Mouse (Mus musculus) forebrain, embryonic 15.5 days (tissue): ENCODE measurements around the gene Abca4. TPM values are rescaled to one million over a fixed set of nuclear protein-coding genes. Genes with fewer than 3 reads are reported as not detected.

ENCODE experiments used
- ATAC-seq: fragments of 200-750 bp; cut with Nextera tagmentation; replicated peaks from 2 replicates; pipeline ENCODE4 v1.8.0; 2017; ENCODE audit warnings: mild to moderate bottlenecking, moderate TSS enrichment, moderate library complexity
- H3K27ac ChIP-seq: fragments of 300-500 bp; sonication (generic); replicated peaks from 2 replicates; pipeline ENCODE4 v1.5.1; 2015; ENCODE audit warnings: mild to moderate bottlenecking, inconsistent platforms
- H3K27me3 ChIP-seq: fragments of 300-500 bp; sonication (generic); 2 replicates; pipeline ENCODE4 v1.6.1; 2015; ENCODE audit warnings: inconsistent platforms
- H3K36me3 ChIP-seq: fragments of 300-500 bp; sonication (generic); 2 replicates; pipeline ENCODE4 v1.6.1; 2015; ENCODE audit warnings: mild to moderate bottlenecking, inconsistent platforms
- H3K4me1 ChIP-seq: fragments of 300-500 bp; sonication (generic); 2 replicates; pipeline ENCODE4 v1.6.1; 2015; ENCODE audit warnings: inconsistent platforms
- H3K4me2 ChIP-seq: fragments of 300-500 bp; sonication (generic); replicated peaks from 2 replicates; pipeline ENCODE4 v1.6.1; 2015; ENCODE audit warnings: mild to moderate bottlenecking, inconsistent platforms
- H3K4me3 ChIP-seq: fragments of 300-500 bp; sonication (generic); 2 replicates; pipeline ENCODE4 v1.5.1; 2015; ENCODE audit warnings: mild to moderate bottlenecking, inconsistent platforms
- H3K9ac ChIP-seq: fragments of 300-500 bp; sonication (generic); replicated peaks from 2 replicates; pipeline ENCODE4 v1.6.1; 2015; ENCODE audit warnings: mild to moderate bottlenecking, inconsistent platforms
- H3K9me3 ChIP-seq: fragments of 300-500 bp; sonication (generic); 2 replicates; pipeline ENCODE4 v1.6.1; 2016; ENCODE audit warnings: inconsistent platforms
- WGBS: fragments of 180-500 bp; shearing (Covaris S2); methylation state at CpG from one replicate; pipeline ENCODE4 v1.1.7; 2015; ENCODE audit warnings: mixed read lengths; 5-methylcytosine and 5-hydroxymethylcytosine counted together
- polyA plus RNA-seq: library from polyadenylated mRNA; unstranded; fragments of >200 nt; fragmentation: Nextera tagmentation; extraction: Ambion mirVana; gene quantifications from 2 replicates; pipeline ENCODE4 v1.2.1, GENCODE M21; 2015

Gene Abca4
- polyA plus RNA-seq, 1 experiment from 2014 or later: 1.4 TPM

DNA sequence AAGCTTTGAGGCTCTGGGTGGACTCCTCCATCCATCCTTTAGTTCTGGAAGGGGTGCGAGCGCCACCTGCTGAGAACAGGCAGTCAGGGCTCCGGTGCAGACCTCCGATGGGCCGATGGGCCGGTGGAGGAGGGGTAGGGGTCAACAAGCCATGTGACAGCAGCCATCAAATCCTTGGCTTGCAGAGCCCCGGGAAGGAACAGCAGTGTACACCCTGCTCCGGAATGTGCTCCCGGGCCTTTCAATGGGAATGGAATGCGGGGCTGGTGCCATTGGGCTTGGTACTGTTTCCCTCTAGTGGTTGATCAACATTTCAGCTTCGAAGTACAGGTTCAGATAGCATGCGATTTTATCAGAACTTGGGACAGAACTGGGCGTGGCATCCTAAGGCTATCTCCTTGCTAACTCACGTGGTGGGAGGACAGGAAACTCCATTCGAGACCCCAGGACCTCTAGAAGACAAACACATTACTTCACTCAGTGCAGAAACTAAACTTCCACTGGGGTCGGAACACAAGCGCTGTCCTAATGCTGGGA is 78.0 kb downstream of the Abca4 start:
- Histone ChIP-seq H3K4me3 (peak overlapping the region; percentile 40), H3K27ac (no peak overlapping the region), H3K4me2 (peak overlapping the region; percentile 72), H3K4me1 (peaks cover 7% of the 10 kb centered on the region), H3K27me3 (no peaks in the 10 kb centered on the region), H3K36me3 (no peaks in the 10 kb centered on the region), H3K9me3 (no peaks in the 10 kb centered on the region), H3K9ac (peak overlapping the region; percentile 48; the same call in 1 of the 2 replicates)
- ATAC-seq: peak; percentile 90
- WGBS: 15% methylated on average over 17 of the region's 17 CpGs

DNA sequence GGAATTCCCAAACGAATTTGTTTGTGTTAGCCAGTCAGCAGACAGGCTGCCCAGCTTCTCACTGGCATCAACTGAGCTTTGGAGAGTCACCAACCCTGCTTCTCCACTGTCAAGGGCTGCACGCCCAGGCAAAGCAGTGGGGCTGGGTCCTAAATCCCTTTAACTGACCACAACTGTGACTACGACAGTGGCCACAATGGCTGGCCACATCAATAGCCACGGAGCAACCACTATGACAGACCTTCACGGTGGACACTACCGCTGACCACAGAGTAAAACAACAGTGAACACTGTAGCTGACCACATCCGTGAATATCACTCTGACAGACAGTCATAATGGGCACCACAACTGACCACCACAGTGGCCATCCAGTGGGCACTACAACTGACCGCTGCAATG is 78.6 kb downstream of the Abca4 start:
- Histone ChIP-seq H3K36me3 (no peaks in the 10 kb centered on the region), H3K4me3 (no peak overlapping the region), H3K4me2 (no peak overlapping the region), H3K9ac (no peak overlapping the region), H3K9me3 (no peaks in the 10 kb centered on the region), H3K27me3 (no peaks in the 10 kb centered on the region), H3K27ac (no peak overlapping the region), H3K4me1 (peaks cover 7% of the 10 kb centered on the region)
- WGBS: 86% methylated on average over 8 of the region's 8 CpGs
- ATAC-seq: no peak

DNA sequence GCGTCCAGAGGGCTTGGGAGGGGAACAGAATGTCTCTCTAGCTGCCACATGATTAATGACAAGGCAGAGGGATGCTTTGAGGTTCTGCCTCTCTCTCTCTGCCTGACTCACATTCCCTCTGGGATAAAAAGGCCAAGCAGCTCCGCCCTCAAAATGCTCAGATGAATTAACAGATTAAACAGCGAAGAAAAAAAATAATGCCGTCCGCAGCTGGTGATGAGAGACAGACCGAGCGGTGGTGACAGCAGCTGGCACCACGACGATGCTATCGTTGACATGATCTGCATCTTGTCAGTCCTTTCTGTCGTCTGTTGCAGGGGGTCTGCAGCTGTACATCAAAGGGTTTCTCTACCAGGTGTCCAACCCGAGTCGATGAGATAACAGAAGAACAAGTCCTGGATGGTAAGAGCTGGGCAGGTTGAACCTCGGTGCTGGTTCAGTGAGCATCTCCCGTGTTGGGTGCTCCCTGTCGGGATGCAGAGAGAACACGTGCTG is 84.8 kb downstream of the Abca4 start:
- Histone ChIP-seq H3K27me3 (no peaks in the 10 kb centered on the region), H3K27ac (no peak overlapping the region), H3K4me2 (0 out of 2 replicates have a peak overlapping the region, but pooled peaks have one; percentile 6), H3K36me3 (no peaks in the 10 kb centered on the region), H3K4me3 (no peak overlapping the region), H3K9ac (no peak overlapping the region), H3K9me3 (no peaks in the 10 kb centered on the region), H3K4me1 (no peaks in the 10 kb centered on the region)
- 42% methylated on average over 17 of the region's 17 CpGs for WGBS
- peak; percentile 57; the same call in 1 of the 2 replicates for ATAC-seq

DNA sequence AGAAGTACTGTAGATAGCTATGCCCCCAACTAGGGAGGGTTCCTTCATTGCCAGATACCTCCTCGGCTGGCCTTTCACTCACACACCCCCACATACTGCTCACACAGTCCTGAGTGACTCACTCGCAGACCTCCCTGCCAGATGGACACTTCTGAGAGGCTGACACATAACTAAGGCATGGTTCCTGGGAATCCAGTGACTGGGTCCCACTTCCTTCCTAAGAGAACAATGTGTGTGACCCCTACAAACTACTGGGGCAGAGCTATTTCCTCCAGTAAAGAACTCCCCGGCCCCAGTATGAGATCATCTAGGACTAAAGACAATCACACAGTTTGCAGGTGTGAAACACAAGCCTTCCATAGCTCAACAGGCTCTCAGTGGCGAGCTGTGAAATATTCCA is 86.5 kb downstream of the Abca4 start:
- Histone ChIP-seq H3K4me2 (no peak overlapping the region), H3K4me1 (no peaks in the 10 kb centered on the region), H3K27ac (no peak overlapping the region), H3K4me3 (no peak overlapping the region), H3K36me3 (no peaks in the 10 kb centered on the region), H3K27me3 (no peaks in the 10 kb centered on the region), H3K9ac (no peak overlapping the region), H3K9me3 (no peaks in the 10 kb centered on the region)
- WGBS: 61% methylated on average over 4 of the region's 4 CpGs
- no peak for ATAC-seq

DNA sequence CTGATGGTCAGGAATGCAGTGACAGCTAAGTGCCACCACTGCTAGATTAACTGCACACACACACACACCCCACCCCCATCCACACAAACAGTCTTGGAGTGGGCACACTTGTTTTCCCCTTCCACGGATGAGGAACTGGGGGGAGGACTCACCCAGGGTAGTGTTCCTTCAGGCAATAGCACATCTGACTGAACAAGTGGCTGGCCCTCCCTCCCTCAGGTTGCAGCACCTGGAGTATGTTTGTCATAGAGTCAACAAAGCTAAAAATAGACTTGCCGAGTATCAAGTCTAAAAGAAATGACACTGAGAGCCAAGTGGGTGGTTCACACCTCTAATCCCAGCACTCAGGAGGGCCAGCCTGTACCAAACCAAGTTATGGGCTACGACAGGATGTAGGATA is 87.4 kb downstream of the Abca4 start:
- Histone ChIP-seq H3K27me3 (no peaks in the 10 kb centered on the region), H3K9me3 (no peaks in the 10 kb centered on the region), H3K4me3 (no peak overlapping the region), H3K4me2 (no peak overlapping the region), H3K27ac (no peak overlapping the region), H3K36me3 (no peaks in the 10 kb centered on the region), H3K9ac (no peak overlapping the region), H3K4me1 (no peaks in the 10 kb centered on the region)
- WGBS: 52% methylated on average over 3 of the region's 3 CpGs
- ATAC-seq: no peak

DNA sequence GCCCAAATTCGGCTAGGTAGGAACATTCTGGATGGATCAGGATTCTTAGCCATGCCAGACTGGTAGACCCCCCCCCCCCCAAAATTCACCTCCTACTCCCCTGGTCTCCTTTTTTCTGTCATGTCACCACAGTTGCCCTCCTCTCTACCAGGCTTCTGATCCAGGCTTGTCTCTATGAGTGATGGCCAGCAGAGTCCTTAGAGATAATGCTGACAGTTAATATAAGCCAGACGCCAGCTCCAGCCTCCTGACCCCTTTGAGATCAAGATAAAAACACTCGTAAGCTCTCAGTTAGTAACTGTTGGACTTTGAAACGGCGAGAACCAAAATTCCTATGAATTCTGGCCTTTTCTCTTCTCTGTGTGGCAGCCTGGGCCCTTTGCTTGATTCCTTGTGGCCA is 89.0 kb downstream of the Abca4 start:
- Histone ChIP-seq H3K9me3 (no peaks in the 10 kb centered on the region), H3K27ac (no peak overlapping the region), H3K4me2 (no peak overlapping the region), H3K27me3 (no peaks in the 10 kb centered on the region), H3K4me1 (no peaks in the 10 kb centered on the region), H3K36me3 (no peaks in the 10 kb centered on the region), H3K9ac (no peak overlapping the region), H3K4me3 (no peak overlapping the region)
- WGBS: 83% methylated on average over 5 of the region's 5 CpGs
- no peak for ATAC-seq

DNA sequence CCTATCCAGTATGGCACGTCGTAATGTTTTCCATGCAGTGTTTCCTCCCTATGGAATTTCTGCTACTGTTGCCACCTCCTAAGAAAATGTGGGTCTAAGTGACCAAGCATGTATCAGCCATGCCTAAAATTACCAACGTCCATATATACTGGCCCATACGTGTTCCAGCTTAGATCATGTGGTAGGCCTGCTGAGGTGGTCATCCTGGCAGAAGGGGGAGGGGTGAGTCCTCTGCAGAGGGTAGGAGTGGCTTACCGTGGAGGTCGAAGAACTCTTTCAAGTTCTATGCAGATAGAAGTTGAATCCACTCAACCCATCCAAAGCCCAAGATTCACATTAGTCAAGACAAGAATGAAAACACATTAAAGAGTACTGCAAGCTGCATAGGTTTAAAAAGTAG is 89.6 kb downstream of the Abca4 start:
- H3K4me1 ChIP-seq: no peaks in the 10 kb centered on the region
- WGBS: 89% methylated on average over 6 of the region's 6 CpGs
- no peaks in the 10 kb centered on the region for H3K27me3 ChIP-seq
- H3K4me2 ChIP-seq: no peak overlapping the region
- H3K9ac ChIP-seq: no peak overlapping the region
- no peak overlapping the region for H3K27ac ChIP-seq
- H3K4me3 ChIP-seq: no peak overlapping the region
- ATAC-seq: no peak
- no peaks in the 10 kb centered on the region for H3K9me3 ChIP-seq
- no peaks in the 10 kb centered on the region for H3K36me3 ChIP-seq

DNA sequence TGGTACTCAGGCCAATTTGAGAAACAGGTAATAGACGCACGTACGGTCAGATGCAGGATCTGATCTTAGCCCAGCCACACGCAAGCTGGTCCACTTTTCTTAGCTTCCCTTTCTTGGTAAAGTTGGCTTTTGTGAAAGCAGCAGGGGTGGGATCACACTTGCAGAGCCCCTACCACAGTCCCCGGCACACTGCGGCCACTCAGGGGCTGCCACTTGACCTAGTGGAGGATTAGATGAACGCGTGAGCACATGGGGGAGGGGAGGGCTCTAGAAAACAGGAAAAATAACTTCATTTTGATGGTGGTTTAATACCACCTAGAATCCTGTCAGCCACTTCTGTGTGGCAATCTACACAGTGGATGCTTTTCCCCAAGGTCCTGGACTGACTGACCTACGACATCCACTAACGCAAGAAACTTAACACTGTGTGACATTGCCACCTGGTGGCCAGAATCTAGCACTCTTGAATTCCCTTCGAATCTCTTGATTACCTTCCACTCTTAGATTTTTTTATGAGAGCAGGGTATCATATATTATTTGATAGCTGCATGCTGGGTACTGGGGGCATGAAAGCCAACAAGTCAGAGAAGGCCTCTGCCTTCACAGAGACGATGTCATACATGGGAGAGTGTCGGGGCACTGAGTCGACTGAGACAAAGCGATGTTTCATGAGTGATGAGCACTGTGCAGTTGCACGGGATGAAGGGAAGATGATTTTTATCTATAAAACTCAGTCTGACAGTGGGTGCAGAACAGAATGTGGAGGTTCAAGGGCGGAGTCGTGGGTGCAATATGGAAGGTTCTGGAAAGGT is 96.6 kb downstream of the Abca4 start:
- H3K4me1 ChIP-seq: no peaks in the 10 kb centered on the region
- no peak overlapping the region for H3K4me2 ChIP-seq
- H3K9ac ChIP-seq: no peak overlapping the region
- 68% methylated on average over 18 of the region's 18 CpGs for WGBS
- ATAC-seq: peak; percentile 46; the same call in 1 of the 2 replicates
- no peak overlapping the region for H3K4me3 ChIP-seq
- no peaks in the 10 kb centered on the region for H3K9me3 ChIP-seq
- no peaks in the 10 kb centered on the region for H3K36me3 ChIP-seq
- H3K27ac ChIP-seq: no peak overlapping the region
- no peaks in the 10 kb centered on the region for H3K27me3 ChIP-seq

DNA sequence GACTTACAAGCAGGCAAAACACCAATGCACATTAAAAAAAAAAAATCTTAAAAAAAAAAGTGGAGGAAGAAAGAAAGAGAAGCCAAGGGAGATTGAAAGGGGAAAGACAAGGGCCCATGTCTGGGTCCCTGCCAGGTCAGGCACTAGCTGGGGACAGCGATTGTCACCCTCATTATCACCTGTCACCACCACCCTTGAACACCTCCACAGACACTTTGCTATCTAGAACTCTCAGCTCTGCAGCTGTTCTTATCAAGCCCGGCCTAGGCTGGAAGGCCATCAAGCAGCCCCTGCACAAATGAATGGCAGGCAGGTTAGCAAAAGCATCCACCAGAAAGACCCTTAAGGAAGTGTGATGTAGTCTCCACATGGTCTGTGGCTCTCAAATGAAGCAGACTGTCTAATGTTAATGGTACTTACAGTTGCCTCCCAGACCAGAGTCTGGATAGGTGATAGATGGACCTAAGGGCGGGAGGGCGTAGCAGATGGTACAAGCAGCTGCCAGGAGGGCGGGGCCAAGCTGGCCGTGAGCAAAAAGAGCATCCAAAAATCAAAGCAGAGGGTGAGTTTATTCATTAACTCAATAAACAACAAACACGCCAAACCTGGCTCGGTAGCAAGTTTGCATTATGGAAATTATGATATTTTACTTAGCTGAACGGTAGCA is 98.1 kb downstream of the Abca4 start:
- no peak for ATAC-seq
- Histone ChIP-seq H3K36me3 (no peaks in the 10 kb centered on the region), H3K4me3 (no peak overlapping the region), H3K9ac (no peak overlapping the region), H3K4me1 (no peaks in the 10 kb centered on the region), H3K4me2 (no peak overlapping the region), H3K27ac (no peak overlapping the region), H3K27me3 (no peaks in the 10 kb centered on the region), H3K9me3 (no peaks in the 10 kb centered on the region)
- WGBS: 75% methylated on average over 9 of the region's 9 CpGs

DNA sequence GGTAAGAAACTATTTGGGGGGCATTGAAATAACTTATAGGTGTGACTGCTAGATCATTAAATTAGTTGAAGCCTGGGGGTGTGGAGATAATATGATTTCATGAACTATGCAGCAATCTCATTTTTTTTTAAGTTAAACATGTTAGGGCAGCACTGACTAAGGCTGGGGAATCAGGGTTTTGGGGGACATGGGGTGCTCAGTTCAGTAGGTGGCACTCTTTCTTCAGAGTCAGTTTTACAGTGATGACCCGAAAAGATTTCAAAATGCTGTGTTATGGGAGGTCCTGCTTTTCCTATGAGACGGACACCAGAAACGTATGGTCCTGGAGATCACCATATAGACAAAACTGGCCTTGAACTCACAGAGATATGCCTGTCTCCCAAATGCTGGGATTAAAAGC is 99.2 kb downstream of the Abca4 start:
- 85% methylated on average over 3 of the region's 3 CpGs for WGBS
- no peaks in the 10 kb centered on the region for H3K4me1 ChIP-seq
- no peak overlapping the region for H3K4me2 ChIP-seq
- H3K9ac ChIP-seq: no peak overlapping the region
- H3K36me3 ChIP-seq: no peaks in the 10 kb centered on the region
- ATAC-seq: no peak
- no peak overlapping the region for H3K27ac ChIP-seq
- H3K27me3 ChIP-seq: no peaks in the 10 kb centered on the region
- H3K9me3 ChIP-seq: no peaks in the 10 kb centered on the region
- no peak overlapping the region for H3K4me3 ChIP-seq

DNA sequence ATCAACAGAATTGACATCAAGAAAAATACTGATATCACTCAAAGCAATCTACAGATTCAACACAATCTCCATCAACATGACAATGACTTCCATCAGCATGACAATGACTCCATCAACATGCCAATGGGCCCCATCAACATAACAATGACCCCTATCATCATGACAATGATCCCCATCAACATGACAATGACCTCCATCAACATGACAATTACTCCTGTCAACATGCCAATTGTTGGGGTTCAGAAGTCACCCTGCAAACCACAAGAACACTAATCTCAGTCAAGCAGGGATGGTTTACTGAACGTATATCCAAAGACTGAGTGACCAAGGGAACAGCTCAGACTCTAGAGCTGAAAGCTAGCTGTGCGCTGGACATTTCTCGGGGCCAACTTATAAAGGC is 101.2 kb downstream of the Abca4 start:
- WGBS: 75% methylated on average over 3 of the region's 3 CpGs
- no peaks in the 10 kb centered on the region for H3K36me3 ChIP-seq
- no peak overlapping the region for H3K4me2 ChIP-seq
- no peaks in the 10 kb centered on the region for H3K27me3 ChIP-seq
- H3K27ac ChIP-seq: no peak overlapping the region
- no peaks in the 10 kb centered on the region for H3K9me3 ChIP-seq
- H3K4me3 ChIP-seq: no peak overlapping the region
- ATAC-seq: no peak
- no peaks in the 10 kb centered on the region for H3K4me1 ChIP-seq
- H3K9ac ChIP-seq: no peak overlapping the region

DNA sequence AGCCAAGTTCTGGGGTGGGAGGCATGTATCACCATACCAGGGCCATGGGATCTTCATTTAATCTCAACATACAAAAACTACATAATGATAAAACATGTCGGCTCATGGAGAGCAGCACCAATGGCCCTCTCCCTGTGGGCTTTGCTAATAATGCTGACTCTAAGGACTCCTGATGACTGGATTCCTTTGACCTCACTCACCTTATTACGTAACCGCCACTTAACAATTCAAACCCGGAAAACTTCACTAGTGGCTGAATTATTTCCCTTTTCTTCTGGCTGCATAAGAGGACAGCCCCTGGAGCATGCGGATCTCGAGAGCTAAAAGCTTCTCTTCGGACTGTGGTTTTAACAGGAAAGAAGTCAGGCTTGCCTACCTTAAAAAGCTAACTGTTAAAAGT is 106.6 kb downstream of the Abca4 start:
- Histone ChIP-seq H3K9ac (no peak overlapping the region), H3K27me3 (no peaks in the 10 kb centered on the region), H3K4me2 (no peak overlapping the region), H3K4me3 (no peak overlapping the region), H3K36me3 (no peaks in the 10 kb centered on the region), H3K9me3 (no peaks in the 10 kb centered on the region), H3K4me1 (peaks cover 8% of the 10 kb centered on the region; the same call in 1 of the 2 replicates), H3K27ac (no peak overlapping the region)
- ATAC-seq: no peak
- 78% methylated on average over 7 of the region's 7 CpGs for WGBS
